Mouse (Mus musculus): ENCODE data around the gene Blmh.

DNA sequence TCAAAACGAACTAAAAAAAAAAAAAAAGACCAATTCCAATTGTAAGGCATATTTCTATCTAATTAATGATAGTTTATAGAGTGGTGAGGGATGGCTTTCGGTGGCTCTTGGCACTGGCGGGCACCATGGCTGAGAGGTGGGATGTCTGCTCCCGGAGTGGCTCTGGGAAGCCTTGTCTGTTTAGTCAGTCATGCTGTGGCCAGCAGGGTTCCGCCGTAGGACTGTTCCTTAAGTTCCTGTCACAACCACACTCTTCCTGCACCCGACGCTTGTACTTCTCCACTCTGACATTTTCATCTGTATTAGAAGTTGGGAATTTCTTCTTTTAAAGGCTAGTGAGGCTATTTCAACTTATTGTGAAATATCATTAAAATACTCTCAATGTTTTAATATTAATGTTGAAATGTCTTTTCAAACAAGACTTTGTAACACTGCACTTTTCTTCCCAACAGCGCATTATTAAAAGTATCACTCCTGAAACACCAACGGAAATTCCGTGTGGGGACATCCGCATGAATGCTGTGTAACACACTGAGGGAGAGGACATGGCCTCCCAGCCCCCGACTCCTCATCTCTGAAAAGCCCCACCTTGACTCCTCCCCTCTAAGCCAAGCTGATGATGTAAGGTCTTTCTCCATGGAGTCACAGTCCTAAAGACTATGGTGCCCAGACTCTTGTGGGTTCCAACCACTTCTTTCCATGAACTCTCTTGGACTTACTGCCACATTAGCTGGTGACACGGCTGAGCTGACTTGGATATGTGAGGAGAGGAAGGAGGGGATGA is 106.7 kb downstream of the Blmh start:
- no peak for TF ChIP-seq CHD2 (IDR thresholded peaks at IDR 0.05; ENCODE audit: low read length)
- TF ChIP-seq PAX5 (IDR thresholded peaks at IDR 0.05; ENCODE audit: low read length): no peak
- no peak for TF ChIP-seq POLR2A (IDR thresholded peaks at IDR 0.05; ENCODE audit: low read depth, low read length)
- no peak for TF ChIP-seq IRF4 (IDR thresholded peaks at IDR 0.05; ENCODE audit: low read depth, low read length)
- TF ChIP-seq CTCF (conservative IDR thresholded peaks at IDR 0.05 in 1 of 2, IDR thresholded peaks at IDR 0.05 in 1 of 2; ENCODE audit: low read depth in 2 of 2, low read length in 2 of 2): no peak
- no peak for TF ChIP-seq ELF1 (IDR thresholded peaks at IDR 0.05; ENCODE audit: low read depth, low read length)
- TF ChIP-seq MAX (IDR thresholded peaks at IDR 0.05; ENCODE audit: low read length): no peak
